Mouse (Mus musculus) T-cell, adult 66 days (primary cell): ENCODE results near the gene Ehbp1. TPM values are rescaled to one million over a fixed set of nuclear protein-coding genes. Genes with fewer than 3 reads are reported as not detected.

Experiments used
- total RNA-seq, 2 experiments: library from RNA; stranded (reverse); gene quantifications; 3 replicates in 1 of 2; 4 replicates in 1 of 2; pipeline ENCODE4 v1.2.4; 2023

Ehbp1 gene
- 1 to 10 TPM; 6.1 to 8.1 TPM for total RNA-seq

GRCm38 (mm10) chr11:22342242-22343207 lies at the start of gene Ehbp1:
Gene Ehbp1, minus strand, starts transcription at chr11:22342292.

GRCm38 (mm10) chr11:22002783-22003340 lies 339.2 kb downstream of the Ehbp1 start, which contains the start of gene Otx1:
Gene Otx1, minus strand, starts transcription at chr11:22002897.

Other genes with a start within 250 kb of the Ehbp1 start
- under 1 TPM in 1 of 2 experiments, not detected in 1; 0.82 TPM for gene Tmem17, start 169.8 kb upstream of the Ehbp1 start, total RNA-seq